Mouse (Mus musculus) hematopoietic stem cell, adult 5-6 weeks (primary cell): Measurements from ENCODE around the gene Trp53i13. TPM values are rescaled to one million over a fixed set of nuclear protein-coding genes. Genes with fewer than 3 reads are reported as not detected.

Experiments
- ATAC-seq, 2 experiments: fragments of 125-278 bp in 1 of 2; replicated peaks in 1 of 2; 2 replicates each; pipeline ENCODE4 v1.8.0; 2016 to 2017; ENCODE audit warnings: inconsistent platforms in 2 of 2, mild to moderate bottlenecking in 2 of 2, moderate number of reproducible peaks in 2 of 2, low read depth in 1 of 2, moderate TSS enrichment in 1 of 2; ENCODE audit not compliant: low FRiP score in 2 of 2, poor library complexity in 2 of 2, severe bottlenecking in 2 of 2, insufficient read depth in 1 of 2, low TSS enrichment in 1 of 2
- total RNA-seq: library from RNA; stranded (forward); fragments of 172-1452, 232-1000 nt; gene quantifications from 2 replicates; pipeline ENCODE4 v1.2.3, GENCODE M21; 2017

The Trp53i13 gene
- total RNA-seq, 1 experiment from 2014 or later, result 5.4 TPM

- ATAC-seq, result no peak
Observed at GRCm38 (mm10) chr11:77497851-77498250, 17.9 kb downstream of the Trp53i13 start.

- ATAC-seq, result peak; percentile 27 to 33; a peak in 2 of 4 replicates
Observed at GRCm38 (mm10) chr11:77497341-77497756, 18.4 kb downstream of the Trp53i13 start.

- ATAC-seq, result no peak
Observed at GRCm38 (mm10) chr11:77495507-77495906, 20.3 kb downstream of the Trp53i13 start.

GRCm38 (mm10) chr11:77494782-77495181, 21.0 kb downstream of the Trp53i13 start:
- ATAC-seq, result no peak

GRCm38 (mm10) chr11:77494344-77494676, 21.5 kb downstream of the Trp53i13 start:
- no peak for ATAC-seq

GRCm38 (mm10) chr11:77493512-77494343, 22.1 kb downstream of the Trp53i13 start, which contains the start of gene Git1:
TSS of gene Git1 (plus strand) at chr11:77493562.
- ATAC-seq, result no peak

- ATAC-seq, result peak; percentile 54 to 63; a peak in 3 of 4 replicates
Observed at GRCm38 (mm10) chr11:77492911-77493332, 22.9 kb downstream of the Trp53i13 start.

GRCm38 (mm10) chr11:77492311-77492871, 23.4 kb downstream of the Trp53i13 start:
- ATAC-seq, result no peak

GRCm38 (mm10) chr11:77491502-77492291, 24.1 kb downstream of the Trp53i13 start:
- peak; percentile 10 to 18; a peak in 3 of 4 replicates for ATAC-seq

GRCm38 (mm10) chr11:77491123-77491501, 24.7 kb downstream of the Trp53i13 start:
- ATAC-seq, result peak; percentile 68 to 70

- ATAC-seq, result no peak
Observed at GRCm38 (mm10) chr11:77490451-77490850, 25.3 kb downstream of the Trp53i13 start.

- no peak for ATAC-seq
Observed at GRCm38 (mm10) chr11:77489591-77490235, 26.1 kb downstream of the Trp53i13 start, which contains the start of gene Ankrd13b. TSS of gene Ankrd13b (minus strand) at chr11:77489678.

- no peak for ATAC-seq
Observed at GRCm38 (mm10) chr11:77488771-77489581, 26.8 kb downstream of the Trp53i13 start.

- no peak for ATAC-seq
Observed at GRCm38 (mm10) chr11:77486798-77487197, 29.0 kb downstream of the Trp53i13 start.

GRCm38 (mm10) chr11:77485229-77485628, 30.6 kb downstream of the Trp53i13 start:
- no peak for ATAC-seq

- ATAC-seq, result 0 out of 4 replicates have a peak, but pooled peaks of 1 of the 2 experiments have one; percentile 34
Observed at GRCm38 (mm10) chr11:77483510-77484255, 32.1 kb downstream of the Trp53i13 start.
